Mouse (Mus musculus) adrenal gland, postnatal 4 days (tissue): ENCODE measurements around the gene Pla2g16. TPM values are rescaled to one million over a fixed set of nuclear protein-coding genes. Genes with fewer than 3 reads are reported as not detected.
A peak's percentile ranks its signal among the peaks of the same experiment; 100 is the strongest.

Source experiments
- DNase-seq, 2 experiments: peaks; one replicate each; pipeline ENCODE4 v3.0.0; 2021 to 2022; ENCODE audit warnings: low spot score in 2 of 2, mixed read lengths in 2 of 2
- long read RNA-seq, 2 experiments: library from polyadenylated mRNA; stranded (forward); transcript quantifications; one replicate each; pipeline ENCODE4 v2.0.0; 2021
- total RNA-seq, 2 experiments: library from RNA; stranded (reverse); gene quantifications; 2 replicates each; pipeline ENCODE4 v1.2.3; 2021

Pla2g16 gene
- total RNA-seq = 10 to 100 TPM; 33.0 to 41.5 TPM
- long read RNA-seq, experiment 1, transcript Pla2g16-201 (5 exons, 3,523 nt) = major isoform, 20 of 28 reads
- long read RNA-seq, experiment 1, transcript Pla2g16-203 (5 exons, 1,901 nt) = minor isoform, 5 of 28 reads
- long read RNA-seq, experiment 1, partial matches to known transcripts = 2 of 28 reads
- long read RNA-seq, experiment 1, other reads (novel, unspliced or antisense) = 1 of 28 reads
- long read RNA-seq, experiment 2, transcript Pla2g16-201 (5 exons, 3,523 nt) = major isoform, 13 of 20 reads
- long read RNA-seq, experiment 2, transcript Pla2g16-203 (5 exons, 1,901 nt) = minor isoform, 5 of 20 reads
- long read RNA-seq, experiment 2, partial matches to known transcripts = 1 of 20 reads
- long read RNA-seq, experiment 2, other reads (novel, unspliced or antisense) = 1 of 20 reads

DNA sequence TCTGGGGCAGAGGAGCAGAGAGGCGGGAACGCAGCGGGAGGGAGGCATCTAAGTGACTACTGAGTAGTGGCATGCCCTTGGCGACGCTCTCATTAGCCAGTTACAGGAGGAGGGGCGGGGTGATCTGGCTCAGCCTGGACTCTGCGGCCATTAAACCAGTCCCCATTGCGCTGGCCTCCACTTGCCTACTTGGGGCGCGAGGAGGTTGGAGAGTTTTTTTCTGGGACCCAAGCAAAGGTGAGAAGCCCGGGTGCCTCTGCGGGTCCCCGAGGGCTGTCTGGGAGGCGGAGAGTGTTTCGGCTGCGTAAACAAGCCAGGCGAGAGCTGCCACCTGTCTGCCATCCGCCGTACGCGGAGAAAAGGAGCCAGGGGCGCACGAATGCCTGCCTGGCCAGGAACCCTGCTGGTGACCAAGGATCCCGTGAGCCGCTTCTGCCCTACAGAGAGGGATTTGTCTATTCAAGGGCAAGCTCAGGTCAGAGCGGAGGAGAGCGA is at the start of gene Pla2g16:
Pla2g16 (plus strand) TSS at position 132 of the 495 bp plus-strand sequence.
- DNase-seq = peak; percentile 22 to 53

DNA sequence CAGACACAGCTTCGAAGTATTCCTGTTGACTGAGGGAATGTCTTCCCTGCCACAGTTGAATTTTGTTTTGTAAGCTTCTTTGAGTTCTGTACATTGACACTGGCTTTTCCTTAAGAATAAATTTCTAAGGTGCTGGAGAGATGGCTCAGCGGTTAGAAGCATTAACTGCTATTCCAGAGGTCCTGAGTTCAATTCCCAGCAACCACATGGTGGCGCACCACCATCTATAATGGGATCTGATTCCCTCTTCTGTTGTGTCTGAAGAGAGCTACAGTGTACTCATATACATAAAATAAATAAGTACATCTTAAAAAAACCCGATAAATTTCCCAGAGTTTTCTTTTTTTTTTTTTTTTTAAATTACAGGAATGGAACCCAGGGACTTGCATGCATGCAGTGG is 49.2 kb upstream of the Pla2g16 start:
- DNase-seq = no peak

DNA sequence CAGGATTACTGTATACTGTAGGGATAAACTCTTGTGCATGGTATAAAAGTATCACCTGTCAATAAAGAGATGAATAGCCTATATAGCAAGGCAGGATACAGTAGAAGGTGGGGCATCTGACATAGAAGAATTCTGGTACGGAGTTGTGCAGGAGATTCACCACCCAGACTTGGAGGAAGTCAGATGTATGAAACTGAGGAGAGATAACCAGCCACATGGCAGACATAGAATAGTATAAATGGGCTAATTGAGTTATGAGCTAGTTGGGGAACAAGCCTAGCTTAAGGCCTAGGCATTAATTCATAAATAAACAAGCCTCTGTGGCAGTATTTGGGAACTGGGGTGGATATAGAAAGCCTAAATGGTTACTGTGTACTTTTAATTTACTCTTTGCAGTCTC is 40.8 kb upstream of the Pla2g16 start:
- no peak for DNase-seq

DNA sequence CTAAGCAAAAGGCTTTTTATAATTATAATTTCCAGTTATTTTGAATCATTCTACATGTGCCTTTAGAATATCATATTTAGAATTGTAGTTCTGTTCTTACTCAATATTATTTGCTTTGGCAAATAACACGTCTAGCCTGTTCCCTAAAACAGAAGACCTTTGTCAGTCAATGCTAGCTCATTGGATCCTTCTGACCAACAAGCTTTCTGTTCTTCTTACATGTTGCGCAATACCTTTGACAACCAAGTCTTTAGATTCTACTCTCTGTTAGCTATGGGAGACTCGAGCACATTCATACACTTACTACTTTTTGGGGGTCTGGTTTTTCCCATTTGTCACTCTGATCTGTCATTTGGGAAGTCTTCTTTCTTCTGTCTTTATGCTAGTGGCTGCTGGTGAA is 35.6 kb upstream of the Pla2g16 start:
- DNase-seq = no peak

DNA sequence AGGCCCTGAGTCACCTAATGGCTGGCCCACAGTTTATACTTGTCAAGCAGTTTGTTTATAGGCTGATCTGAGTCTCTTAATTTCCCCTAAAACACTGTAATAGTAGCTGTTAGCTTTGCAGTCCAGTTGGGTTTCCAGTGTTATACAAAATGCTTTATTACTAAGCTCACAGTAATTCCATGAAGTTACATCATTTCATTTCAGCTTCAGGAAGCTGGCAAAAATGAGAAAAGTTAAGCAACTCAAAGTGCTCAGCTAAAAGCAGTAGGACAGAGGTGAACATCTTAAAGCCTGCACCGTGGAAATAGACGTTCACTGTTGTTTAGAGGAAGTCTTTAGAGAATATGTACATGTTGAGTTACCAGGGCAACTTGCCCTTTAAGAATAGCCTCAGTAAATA is 34.4 kb upstream of the Pla2g16 start:
- no peak for DNase-seq

DNA sequence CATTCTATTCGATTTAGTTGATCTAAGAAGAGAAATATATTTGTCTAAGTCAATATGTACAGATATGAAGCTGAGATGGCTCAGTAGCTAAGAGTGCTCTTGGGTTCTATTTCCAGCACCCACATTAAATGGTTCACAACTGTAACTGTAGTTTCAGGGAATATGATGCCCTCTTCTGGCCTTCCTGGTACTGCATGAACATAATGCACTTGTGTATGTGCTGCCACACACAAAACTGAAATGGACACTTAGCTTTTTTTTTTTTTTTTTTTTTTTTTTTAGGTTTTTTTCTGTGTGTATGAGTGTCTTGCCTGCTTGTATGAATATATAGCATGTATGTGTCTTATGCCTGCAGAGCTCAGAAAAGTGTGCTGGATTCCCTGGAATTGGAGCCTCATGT is 34.0 kb upstream of the Pla2g16 start:
- DNase-seq = no peak

DNA sequence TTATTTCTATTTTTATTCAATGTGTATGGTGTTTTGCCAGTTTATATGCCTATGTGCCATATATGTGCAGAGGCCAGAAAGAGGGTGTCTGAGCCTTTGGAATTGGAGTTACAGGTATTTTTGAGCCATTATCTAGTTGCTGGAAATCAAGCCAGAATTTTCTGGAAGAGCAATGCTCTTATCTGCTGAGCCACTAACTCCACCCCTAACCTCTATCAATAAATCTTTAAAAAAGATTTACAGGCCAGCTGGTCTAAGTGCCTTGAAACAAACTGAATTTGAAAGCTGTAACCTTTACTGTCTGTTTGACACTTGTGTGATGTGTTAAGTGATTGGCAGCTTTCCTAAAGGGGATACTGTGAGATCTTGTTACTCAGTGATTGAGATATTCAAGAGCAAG is 33.5 kb upstream of the Pla2g16 start:
- no peak for DNase-seq

DNA sequence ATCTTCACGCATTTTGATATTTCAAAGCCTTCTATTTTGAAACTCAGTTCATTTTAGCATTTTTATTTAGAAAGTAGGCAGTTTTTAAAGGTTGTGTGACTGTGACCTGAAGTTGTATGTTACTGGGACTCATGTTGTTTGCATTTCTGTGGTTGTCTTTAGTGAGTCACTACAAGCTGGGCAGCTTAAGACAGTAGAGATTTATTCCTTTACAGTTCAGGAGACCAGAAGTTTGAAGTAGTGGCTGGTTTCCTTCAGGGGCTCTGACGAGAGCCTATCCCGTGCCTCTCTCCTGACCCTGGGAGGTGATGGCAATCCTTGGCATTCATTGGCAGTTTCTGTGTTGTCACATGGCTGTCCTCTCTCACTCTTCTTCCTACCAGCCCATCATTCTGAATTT is 32.4 kb upstream of the Pla2g16 start:
- DNase-seq = no peak

DNA sequence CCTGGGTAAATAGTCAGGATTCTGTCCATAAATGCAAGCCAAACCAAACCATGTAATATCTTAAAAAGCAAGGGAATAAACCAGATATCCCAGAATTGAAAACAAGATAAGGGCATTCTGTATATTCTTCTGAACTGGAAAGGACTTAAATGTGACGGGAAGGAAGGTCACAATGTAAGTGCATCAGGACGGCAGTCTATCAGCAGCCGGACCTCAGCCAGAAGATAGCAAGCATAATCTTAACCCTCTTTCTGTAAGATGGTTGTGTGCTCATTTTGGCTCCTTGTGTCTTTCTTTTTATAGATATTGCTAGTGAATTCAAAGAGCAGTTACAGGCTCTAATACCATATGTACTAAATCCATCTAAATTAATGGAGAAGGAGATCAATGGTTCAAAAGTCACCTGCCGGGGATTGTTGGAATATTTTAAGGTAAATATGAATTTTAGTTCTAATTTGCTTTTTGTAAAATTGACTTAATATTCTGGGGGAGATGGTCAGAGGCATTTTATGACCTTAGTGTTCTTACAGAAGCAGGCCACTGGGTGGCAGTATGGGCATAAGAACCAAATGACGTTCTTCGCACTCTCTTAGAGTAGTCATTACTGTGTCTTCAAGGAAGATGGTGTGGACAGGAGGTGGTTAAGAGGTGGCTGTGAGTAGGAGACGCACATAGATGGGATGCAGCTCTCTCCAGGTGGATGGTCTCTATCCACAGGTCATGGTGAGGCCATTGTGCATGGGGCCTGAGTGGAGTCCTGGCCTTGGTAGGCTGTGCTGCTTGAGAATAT is 28.4 kb upstream of the Pla2g16 start:
- DNase-seq = peak in 1 of 2 experiments; percentile 26

DNA sequence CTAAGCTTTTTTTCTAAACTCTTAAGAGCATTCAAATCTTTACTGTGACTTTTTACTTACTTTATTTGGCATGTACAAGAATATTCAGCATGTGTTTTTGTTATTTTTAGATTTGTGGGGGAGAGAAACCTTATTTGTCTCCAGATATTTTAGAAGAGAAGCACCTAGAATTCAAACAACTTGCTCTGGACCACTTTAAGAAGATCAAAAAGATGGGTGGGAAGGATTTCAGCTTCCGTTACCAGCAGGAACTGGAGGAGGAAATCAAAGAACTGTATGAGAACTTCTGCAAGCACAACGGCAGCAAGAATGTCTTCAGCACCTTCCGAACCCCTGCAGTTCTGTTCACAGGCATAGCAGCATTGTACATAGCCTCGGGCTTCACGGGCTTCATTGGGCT is 25.4 kb upstream of the Pla2g16 start:
- no peak for DNase-seq

DNA sequence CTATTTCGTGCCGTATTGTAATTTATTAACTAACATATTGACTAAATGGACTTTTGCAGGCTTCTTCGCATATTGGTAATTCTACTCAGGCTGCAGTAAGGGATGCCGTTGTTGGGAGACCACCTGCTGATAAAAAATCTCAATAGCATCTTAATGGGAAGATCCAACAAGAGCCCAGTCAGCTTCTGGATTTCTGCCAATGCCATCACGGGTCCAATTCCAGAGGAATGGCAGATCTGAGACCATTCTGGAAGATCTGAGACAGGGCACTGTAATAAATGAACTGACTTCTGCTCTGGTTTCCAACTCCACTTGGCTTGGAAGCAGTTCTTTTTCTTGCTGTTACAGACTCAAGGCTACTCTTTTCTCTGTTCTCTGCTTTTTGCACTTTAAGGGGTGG is 23.4 kb upstream of the Pla2g16 start:
- no peak for DNase-seq

DNA sequence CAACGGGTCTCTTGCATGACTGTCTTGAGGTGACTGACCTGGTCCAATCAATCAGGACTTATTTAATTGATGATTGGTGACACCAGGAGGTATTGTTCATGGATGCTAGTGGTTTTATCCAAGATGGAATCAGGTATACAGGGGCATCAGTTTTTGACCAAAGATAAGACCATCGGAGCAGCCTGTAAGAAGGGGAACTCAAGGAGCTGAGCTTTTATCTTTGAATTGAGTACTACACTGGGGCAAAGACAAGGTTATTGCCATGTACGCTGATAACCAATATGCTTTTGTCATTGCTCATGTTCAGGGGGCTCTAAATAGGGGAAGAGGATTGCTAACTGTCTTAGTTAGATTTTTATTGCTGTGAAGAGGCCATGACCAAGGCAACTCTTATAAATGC is 8.3 kb upstream of the Pla2g16 start:
- DNase-seq = no peak

DNA sequence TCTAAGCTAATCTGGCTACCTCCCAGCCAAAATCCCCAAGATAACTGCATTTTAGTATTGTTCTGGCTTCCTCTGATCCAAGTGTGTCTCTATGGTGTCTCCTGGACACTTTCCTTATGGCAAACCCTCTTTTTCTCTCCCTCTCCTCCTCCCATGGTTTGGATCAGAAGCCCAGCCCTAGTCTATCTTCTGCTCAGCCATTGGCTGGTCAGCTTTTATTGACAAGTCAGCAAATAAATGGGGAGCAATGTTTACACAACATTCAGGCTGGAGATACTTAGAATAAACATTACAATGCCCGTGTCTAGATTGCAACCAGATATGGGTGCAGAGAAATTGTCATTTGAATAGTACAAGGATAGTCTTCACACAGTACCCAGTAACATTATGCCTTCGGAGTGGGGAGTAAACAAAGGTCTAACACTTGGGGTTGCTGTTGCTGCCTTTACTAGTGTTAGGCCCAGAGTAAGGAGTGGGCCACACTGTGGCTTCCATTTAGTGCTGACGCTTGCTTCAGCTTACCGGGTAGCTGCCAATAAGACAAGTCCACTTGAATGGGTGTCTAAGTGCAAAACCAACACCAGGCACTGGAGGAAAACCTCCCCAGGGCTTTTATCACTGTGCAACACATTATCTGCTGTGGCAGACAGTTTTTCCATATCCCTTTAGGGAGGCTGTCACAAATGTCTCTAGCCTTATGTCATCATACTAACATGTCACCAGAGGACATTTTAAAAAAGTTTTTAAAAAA is 5.5 kb upstream of the Pla2g16 start:
- no peak for DNase-seq

DNA sequence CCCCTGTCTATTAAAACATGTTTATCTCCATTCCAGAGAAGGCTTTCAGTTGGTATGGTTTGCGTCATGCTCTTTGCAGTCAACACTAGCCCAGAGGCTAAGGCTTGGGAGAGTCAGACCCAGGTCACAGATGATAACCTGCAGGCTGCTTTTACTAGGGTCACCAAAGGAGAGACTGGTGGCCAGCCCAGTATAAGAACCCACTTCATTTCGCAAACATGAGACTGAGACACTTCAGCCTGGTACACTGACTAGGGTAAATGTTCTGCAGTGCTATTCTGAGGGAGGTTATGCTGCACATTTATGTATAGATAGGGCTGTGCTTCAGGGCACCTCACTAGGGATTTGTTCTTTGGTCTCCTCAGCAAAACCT is 5.0 kb upstream of the Pla2g16 start:
- no peak for DNase-seq

DNA sequence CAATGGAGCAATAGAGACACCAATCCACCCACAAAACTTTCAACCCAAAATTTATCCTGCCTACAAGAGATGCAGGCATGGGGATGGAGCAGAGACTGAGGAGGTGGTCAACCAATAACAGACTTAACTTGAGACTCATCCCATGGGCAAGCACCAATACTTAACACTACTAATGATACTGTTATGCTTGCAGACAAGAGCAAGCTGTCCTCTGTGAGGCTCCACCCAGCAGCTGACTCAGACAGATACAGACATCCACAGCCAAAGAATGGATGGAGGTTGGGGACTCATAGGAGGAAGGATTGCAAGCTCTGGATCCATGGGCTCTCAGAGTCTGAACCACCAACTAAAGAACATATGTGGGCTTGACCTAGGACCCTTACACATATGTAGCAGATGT is 3.8 kb upstream of the Pla2g16 start:
- DNase-seq = no peak

DNA sequence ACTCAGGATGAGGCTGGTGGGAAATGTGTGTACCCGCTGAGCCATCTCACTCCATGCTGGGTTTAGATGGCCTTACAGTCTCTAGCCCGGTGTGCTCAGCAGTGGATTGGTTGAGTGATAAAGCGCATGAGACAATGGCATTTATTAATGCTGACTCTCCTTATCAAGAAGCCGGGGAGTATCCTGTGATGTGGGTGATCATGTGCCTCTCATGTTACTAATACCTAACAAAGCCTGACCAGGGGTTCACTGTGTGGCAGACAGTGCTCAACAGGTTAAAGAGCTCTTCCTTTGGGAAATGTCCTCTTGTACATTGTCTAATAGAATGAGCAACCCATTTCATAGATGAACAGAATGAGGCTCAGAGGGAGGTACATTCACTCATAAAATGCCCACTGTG is 2.4 kb upstream of the Pla2g16 start:
- no peak for DNase-seq

DNA sequence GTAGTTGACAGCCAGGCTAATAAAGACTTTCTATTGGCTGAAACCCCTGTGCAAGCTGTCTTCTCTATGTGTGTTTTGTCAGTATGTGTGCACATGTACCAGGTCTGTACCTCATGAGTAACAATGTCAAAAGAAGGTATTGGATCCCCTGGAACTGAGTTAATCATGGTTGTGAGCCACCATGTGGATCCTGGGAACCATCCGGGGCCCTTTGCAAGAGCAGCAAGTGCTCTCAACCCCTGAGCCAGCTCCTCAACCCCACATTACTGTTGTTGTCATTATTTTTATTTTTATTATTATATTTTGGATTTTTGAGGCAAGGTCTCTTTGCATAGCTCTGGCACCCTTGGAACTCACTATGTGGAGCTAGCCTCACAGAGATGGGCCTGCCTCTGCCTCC is 618 bp upstream of the Pla2g16 start:
- DNase-seq = no peak

DNA sequence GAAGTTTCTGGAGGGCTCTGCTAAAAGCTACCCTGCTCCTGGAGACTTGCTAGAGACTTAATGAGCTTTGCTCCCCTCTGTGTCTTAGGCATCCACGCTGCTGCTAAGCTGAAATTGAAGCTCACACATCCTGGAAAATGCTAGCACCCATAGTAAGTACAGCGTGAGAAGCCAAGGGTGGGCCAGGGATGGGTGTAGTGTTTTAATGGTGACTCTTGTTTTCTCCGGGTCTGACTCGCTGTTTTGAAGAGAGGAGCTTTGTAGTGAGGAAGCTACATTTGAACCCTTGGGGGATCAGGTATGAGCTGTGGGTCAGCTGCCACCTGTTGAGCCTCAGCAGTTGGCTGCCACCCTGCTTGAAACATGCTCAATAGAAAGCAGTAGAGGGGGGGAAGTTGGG is 585 bp downstream of the Pla2g16 start:
- no peak for DNase-seq

DNA sequence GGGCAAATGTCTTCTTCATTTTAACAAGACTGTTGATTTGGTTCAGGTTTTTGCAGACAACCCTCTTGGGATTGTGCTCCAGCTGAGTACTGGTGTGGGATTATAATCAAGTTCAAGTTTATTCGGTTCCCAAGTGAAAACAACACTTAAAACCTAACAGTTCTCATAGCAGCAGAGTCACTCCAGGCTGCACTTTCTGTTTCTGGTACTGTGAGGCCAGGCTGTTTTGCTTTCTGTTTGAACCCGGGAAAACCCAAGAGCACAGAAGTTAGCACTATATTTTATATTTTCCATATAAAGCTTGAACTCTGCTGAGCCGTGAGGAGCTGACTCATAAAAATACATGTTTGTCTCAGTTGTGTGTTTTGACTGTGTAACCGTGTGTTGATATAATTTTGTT is 1.4 kb downstream of the Pla2g16 start:
- DNase-seq = no peak

DNA sequence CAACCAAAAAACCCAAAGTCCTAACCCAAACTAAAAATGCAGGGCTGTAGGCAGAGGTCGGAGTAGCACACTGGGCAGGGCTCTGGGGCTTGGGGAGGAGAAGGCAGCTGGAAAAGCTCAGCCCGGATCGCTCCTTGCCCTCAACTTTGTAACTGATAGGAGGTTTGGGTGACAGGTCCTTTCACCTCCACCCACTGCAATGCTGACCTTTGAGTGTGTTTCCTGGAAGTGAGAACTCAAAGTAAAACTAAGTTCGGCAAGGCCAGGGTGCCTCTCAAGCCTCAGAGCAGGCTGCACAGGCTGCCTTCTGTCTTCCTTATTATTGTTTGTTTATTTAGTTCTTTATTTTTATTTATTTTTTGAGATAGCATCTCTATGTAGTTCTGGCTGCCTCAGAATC is 2.7 kb downstream of the Pla2g16 start:
- DNase-seq = no peak

DNA sequence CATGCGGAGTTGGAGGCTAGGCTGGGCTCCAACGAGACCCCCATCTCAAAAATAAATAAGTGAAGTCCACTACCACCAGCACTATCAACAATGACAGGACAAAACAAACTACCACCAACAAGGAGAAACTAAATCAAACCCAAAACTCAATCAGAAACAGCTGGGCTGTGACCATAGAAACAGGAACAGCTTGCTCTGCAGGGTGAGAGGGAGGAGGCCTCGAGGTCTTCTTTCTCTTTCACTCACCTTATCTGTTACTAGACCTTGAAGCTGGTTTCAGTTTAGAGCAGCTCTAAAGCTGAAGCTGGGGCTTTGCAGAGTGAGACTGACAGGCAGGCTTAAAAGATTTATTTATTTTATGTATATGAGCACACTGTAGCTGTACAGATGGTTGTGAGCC is 4.2 kb downstream of the Pla2g16 start:
- no peak for DNase-seq

DNA sequence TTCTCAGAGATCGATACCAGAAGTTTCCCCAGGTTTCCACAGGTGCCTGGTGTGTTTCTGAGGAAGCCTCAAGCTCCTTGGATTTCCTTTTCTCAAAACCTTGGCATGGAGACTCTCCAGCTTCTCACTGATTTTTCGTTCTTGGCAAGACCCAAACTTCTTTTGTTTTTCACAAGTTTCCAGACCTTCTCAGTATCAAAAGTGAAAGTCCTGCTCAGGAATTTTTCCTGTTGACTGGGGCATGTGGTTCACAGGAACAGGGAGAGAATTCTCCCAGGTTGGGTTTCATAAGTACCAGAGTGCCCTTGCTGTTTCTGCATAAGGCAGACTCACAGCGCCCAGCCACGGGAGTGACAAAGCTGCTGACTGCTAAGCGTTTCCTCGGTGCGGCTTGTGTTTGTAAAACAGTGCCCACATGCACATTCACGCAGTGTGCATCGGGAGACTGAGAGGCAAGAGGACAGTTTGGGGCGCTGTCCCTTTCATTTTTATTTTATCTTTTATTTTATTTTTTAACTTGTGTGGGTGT is 5.4 kb downstream of the Pla2g16 start:
- DNase-seq = no peak
